Mouse (Mus musculus): Measurements from ENCODE around the gene Mrpl37. TPM values are rescaled to one million over a fixed set of nuclear protein-coding genes. Genes with fewer than 3 reads are reported as not detected.

The Mrpl37 gene
- polyA plus RNA-seq, 1 experiment from 2014 or later: 53.4 TPM

- 80% methylated on average over 14 of the region's 14 CpGs for WGBS
- H3K27me3 ChIP-seq (replicated peaks; ENCODE audit: insufficient read depth, low read length): no peaks in the 10 kb centered on the region
- DNase-seq (ENCODE audit: low spot score) (no peak), ATAC-seq (no peak)
- H3K9me3 ChIP-seq (ENCODE audit: low read length): no peaks in the 10 kb centered on the region
- H3K4me2 ChIP-seq (replicated peaks; ENCODE audit: low read depth, low read length): no peak overlapping the region
- no peaks in the 10 kb centered on the region for H3K36me3 ChIP-seq (ENCODE audit: insufficient read depth, low read length)
- H3K27ac ChIP-seq (ENCODE audit: low read length): no peak overlapping the region
- H3K4me3 ChIP-seq (ENCODE audit: low read depth, low read length): no peak overlapping the region
- no peak for TF ChIP-seq CTCF (IDR thresholded peaks at IDR 0.05)
- TF ChIP-seq EP300 (IDR thresholded peaks at IDR 0.05): no peak
- no peaks in the 10 kb centered on the region for H3K4me1 ChIP-seq (ENCODE audit: insufficient read depth, low read depth, low read length)
- no peak overlapping the region for H3K9ac ChIP-seq (replicated peaks; ENCODE audit: low read depth)
Measured at GRCm38 (mm10) chr4:107091696-107092095, 25.0 kb upstream of the Mrpl37 start.

- Histone ChIP-seq H3K9ac (replicated peaks; ENCODE audit: low read depth) (no peak overlapping the region), H3K27ac (ENCODE audit: low read length) (no peak overlapping the region), H3K9me3 (ENCODE audit: low read length) (no peaks in the 10 kb centered on the region), H3K27me3 (replicated peaks; ENCODE audit: insufficient read depth, low read length) (no peaks in the 10 kb centered on the region), H3K4me2 (replicated peaks; ENCODE audit: low read depth, low read length) (no peak overlapping the region), H3K36me3 (ENCODE audit: insufficient read depth, low read length) (no peaks in the 10 kb centered on the region), H3K4me1 (ENCODE audit: insufficient read depth, low read depth, low read length) (no peaks in the 10 kb centered on the region), H3K4me3 (ENCODE audit: low read depth, low read length) (no peak overlapping the region)
- 27% methylated on average over 6 of the region's 6 CpGs for WGBS
- TF ChIP-seq EP300 (IDR thresholded peaks at IDR 0.05) (no peak), CTCF (IDR thresholded peaks at IDR 0.05) (no peak)
- DNase-seq (ENCODE audit: low spot score) (no peak), ATAC-seq (peak; percentile 33)
Measured at GRCm38 (mm10) chr4:107084858-107085257, 18.2 kb upstream of the Mrpl37 start.

- no peak overlapping the region for H3K27ac ChIP-seq (ENCODE audit: low read length)
- no peaks in the 10 kb centered on the region for H3K9me3 ChIP-seq (ENCODE audit: low read length)
- ATAC-seq (no peak), DNase-seq (ENCODE audit: low spot score) (no peak)
- H3K9ac ChIP-seq (replicated peaks; ENCODE audit: low read depth): no peak overlapping the region
- H3K36me3 ChIP-seq (ENCODE audit: insufficient read depth, low read length): no peaks in the 10 kb centered on the region
- no peaks in the 10 kb centered on the region for H3K4me1 ChIP-seq (ENCODE audit: insufficient read depth, low read depth, low read length)
- no peaks in the 10 kb centered on the region for H3K27me3 ChIP-seq (replicated peaks; ENCODE audit: insufficient read depth, low read length)
- WGBS: no CpG with 5 or more reads among the region's 1 CpGs
- H3K4me3 ChIP-seq (ENCODE audit: low read depth, low read length): no peak overlapping the region
- H3K4me2 ChIP-seq (replicated peaks; ENCODE audit: low read depth, low read length): no peak overlapping the region
- TF ChIP-seq CTCF (IDR thresholded peaks at IDR 0.05): no peak
- no peak for TF ChIP-seq EP300 (IDR thresholded peaks at IDR 0.05)
Measured at GRCm38 (mm10) chr4:107084343-107084742, 17.7 kb upstream of the Mrpl37 start.

GRCm38 (mm10) chr4:107083126-107083525, 16.5 kb upstream of the Mrpl37 start:
- Histone ChIP-seq H3K4me3 (ENCODE audit: low read depth, low read length) (no peak overlapping the region), H3K27me3 (replicated peaks; ENCODE audit: insufficient read depth, low read length) (no peaks in the 10 kb centered on the region), H3K4me1 (ENCODE audit: insufficient read depth, low read depth, low read length) (no peaks in the 10 kb centered on the region), H3K4me2 (replicated peaks; ENCODE audit: low read depth, low read length) (no peak overlapping the region), H3K9me3 (ENCODE audit: low read length) (no peaks in the 10 kb centered on the region), H3K27ac (ENCODE audit: low read length) (no peak overlapping the region), H3K36me3 (ENCODE audit: insufficient read depth, low read length) (no peaks in the 10 kb centered on the region), H3K9ac (replicated peaks; ENCODE audit: low read depth) (no peak overlapping the region)
- ATAC-seq (no peak), DNase-seq (ENCODE audit: low spot score) (no peak)
- TF ChIP-seq CTCF (IDR thresholded peaks at IDR 0.05) (no peak), EP300 (IDR thresholded peaks at IDR 0.05) (no peak)
- WGBS: 81% methylated on average over 4 of the region's 4 CpGs

GRCm38 (mm10) chr4:107082185-107082584, 15.5 kb upstream of the Mrpl37 start:
- no peaks in the 10 kb centered on the region for H3K36me3 ChIP-seq (ENCODE audit: insufficient read depth, low read length)
- H3K9ac ChIP-seq (replicated peaks; ENCODE audit: low read depth): no peak overlapping the region
- H3K4me3 ChIP-seq (ENCODE audit: low read depth, low read length): no peak overlapping the region
- no peaks in the 10 kb centered on the region for H3K9me3 ChIP-seq (ENCODE audit: low read length)
- H3K27me3 ChIP-seq (replicated peaks; ENCODE audit: insufficient read depth, low read length): no peaks in the 10 kb centered on the region
- TF ChIP-seq CTCF (IDR thresholded peaks at IDR 0.05): no peak
- no peak for TF ChIP-seq EP300 (IDR thresholded peaks at IDR 0.05)
- no peak for DNase-seq (ENCODE audit: low spot score)
- no peak for ATAC-seq
- H3K4me1 ChIP-seq (ENCODE audit: insufficient read depth, low read depth, low read length): no peaks in the 10 kb centered on the region
- no peak overlapping the region for H3K27ac ChIP-seq (ENCODE audit: low read length)
- 79% methylated on average over 3 of the region's 3 CpGs for WGBS
- no peak overlapping the region for H3K4me2 ChIP-seq (replicated peaks; ENCODE audit: low read depth, low read length)

GRCm38 (mm10) chr4:107079716-107080115, 13.0 kb upstream of the Mrpl37 start:
- Histone ChIP-seq H3K27ac (ENCODE audit: low read length) (no peak overlapping the region), H3K9ac (replicated peaks; ENCODE audit: low read depth) (no peak overlapping the region), H3K4me3 (ENCODE audit: low read depth, low read length) (no peak overlapping the region), H3K4me1 (ENCODE audit: insufficient read depth, low read depth, low read length) (no peaks in the 10 kb centered on the region), H3K36me3 (ENCODE audit: insufficient read depth, low read length) (no peaks in the 10 kb centered on the region), H3K27me3 (replicated peaks; ENCODE audit: insufficient read depth, low read length) (no peaks in the 10 kb centered on the region), H3K4me2 (replicated peaks; ENCODE audit: low read depth, low read length) (no peak overlapping the region), H3K9me3 (ENCODE audit: low read length) (no peaks in the 10 kb centered on the region)
- DNase-seq (ENCODE audit: low spot score) (peak; percentile 9), ATAC-seq (no peak)
- TF ChIP-seq EP300 (IDR thresholded peaks at IDR 0.05): no peak
- TF ChIP-seq CTCF (IDR thresholded peaks at IDR 0.05): no peak

- no peak overlapping the region for H3K9ac ChIP-seq (replicated peaks; ENCODE audit: low read depth)
- H3K4me3 ChIP-seq (ENCODE audit: low read depth, low read length): no peak overlapping the region
- DNase-seq (ENCODE audit: low spot score) (no peak), ATAC-seq (no peak)
- H3K27ac ChIP-seq (ENCODE audit: low read length): no peak overlapping the region
- no peaks in the 10 kb centered on the region for H3K36me3 ChIP-seq (ENCODE audit: insufficient read depth, low read length)
- 67% methylated on average over 4 of the region's 4 CpGs for WGBS
- no peaks in the 10 kb centered on the region for H3K27me3 ChIP-seq (replicated peaks; ENCODE audit: insufficient read depth, low read length)
- no peaks in the 10 kb centered on the region for H3K9me3 ChIP-seq (ENCODE audit: low read length)
- TF ChIP-seq CTCF (IDR thresholded peaks at IDR 0.05) (no peak), EP300 (IDR thresholded peaks at IDR 0.05) (no peak)
- no peak overlapping the region for H3K4me2 ChIP-seq (replicated peaks; ENCODE audit: low read depth, low read length)
- no peaks in the 10 kb centered on the region for H3K4me1 ChIP-seq (ENCODE audit: insufficient read depth, low read depth, low read length)
Measured at GRCm38 (mm10) chr4:107078894-107079293, 12.2 kb upstream of the Mrpl37 start.
